Mouse (Mus musculus): ENCODE data around the gene Ndufab1. TPM values are rescaled to one million over a fixed set of nuclear protein-coding genes. Genes with fewer than 3 reads are reported as not detected.
"Not testable (repeated sequence)": the region's sequence is repeated elsewhere in the genome, so short reads cannot be mapped to it uniquely, and the experiment has no call there.

Gene Ndufab1
- polyA plus RNA-seq, 1 experiment from 2014 or later, result 633 TPM

DNA sequence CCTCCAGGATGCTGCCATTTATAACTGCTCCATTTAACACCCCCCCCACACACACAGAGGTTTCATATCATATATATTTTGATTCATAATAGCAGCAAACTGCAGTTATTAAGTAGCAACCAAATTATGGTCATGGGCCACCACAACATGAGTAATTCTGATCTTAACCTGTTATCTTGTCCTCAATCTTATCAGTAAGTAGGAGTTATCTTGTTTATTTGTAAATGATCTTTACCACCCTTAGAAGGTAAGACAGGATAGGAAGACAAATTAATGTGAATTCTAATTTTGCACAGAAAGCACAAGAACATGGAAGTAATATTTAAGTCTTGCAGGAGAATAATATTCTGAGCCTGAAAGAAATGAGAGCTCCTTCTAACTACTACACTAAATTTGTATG lies 30.1 kb upstream of the Ndufab1 start:
- no peak for ATAC-seq (ENCODE audit: insufficient read depth)
- Histone ChIP-seq H3K36me3 (ENCODE audit: insufficient read depth) (peaks cover 48% of the 10 kb centered on the region), H3K9ac (peak overlapping the region; percentile 87), H3K9me3 (ENCODE audit: low read depth, low read length) (no peaks in the 10 kb centered on the region), H3K4me1 (ENCODE audit: insufficient read depth) (peaks cover 3% of the 10 kb centered on the region; the same call in 1 of the 2 replicates), H3K27me3 (ENCODE audit: insufficient read depth, low read length) (no peaks in the 10 kb centered on the region), H3K4me3 (ENCODE audit: low read depth, low read length) (peak overlapping the region; percentile 91), H3K4me2 (peak overlapping the region; percentile 69), H3K27ac (ENCODE audit: low read depth) (no peak overlapping the region)
- no peak for TF ChIP-seq CTCF (IDR thresholded peaks at IDR 0.05; ENCODE audit: low read depth)
- no peak for DNase-seq

- peaks cover 61% of the 10 kb centered on the region for H3K36me3 ChIP-seq (ENCODE audit: insufficient read depth)
- TF ChIP-seq CTCF (IDR thresholded peaks at IDR 0.05; ENCODE audit: low read depth), result no peak
- H3K9me3 ChIP-seq (ENCODE audit: low read depth, low read length), result no peaks in the 10 kb centered on the region
- no peaks in the 10 kb centered on the region for H3K4me1 ChIP-seq (ENCODE audit: insufficient read depth)
- no peak overlapping the region for H3K4me2 ChIP-seq
- no peak overlapping the region for H3K27ac ChIP-seq (ENCODE audit: low read depth)
- no peak for DNase-seq
- no peaks in the 10 kb centered on the region for H3K27me3 ChIP-seq (ENCODE audit: insufficient read depth, low read length)
- no peak overlapping the region for H3K4me3 ChIP-seq (ENCODE audit: low read depth, low read length)
- H3K9ac ChIP-seq, result no peak overlapping the region
- ATAC-seq (ENCODE audit: insufficient read depth), result no peak
- 90% methylated on average over 11 of the region's 11 CpGs for WGBS
Observed at GRCm38 (mm10) chr7:122126946-122127345, 25.3 kb upstream of the Ndufab1 start.

DNA sequence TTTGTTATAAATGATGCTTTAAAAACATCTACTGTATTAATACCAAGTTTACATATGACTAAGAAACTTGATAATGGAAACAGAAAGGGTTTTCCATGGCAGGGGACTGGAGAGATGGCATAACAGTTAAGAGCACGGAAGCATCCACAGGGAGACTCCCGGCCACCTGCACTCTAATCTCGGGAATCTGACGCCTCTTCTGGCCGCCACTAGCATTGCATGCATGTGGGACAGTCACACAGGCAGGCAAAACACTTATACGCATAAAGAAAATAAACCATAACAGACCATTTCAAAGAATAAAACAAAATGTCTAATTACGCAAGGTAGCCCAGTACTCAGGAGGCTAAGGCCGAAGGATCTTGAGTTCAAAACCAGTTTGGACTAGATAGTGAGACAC lies 23.9 kb upstream of the Ndufab1 start:
- H3K9me3 ChIP-seq (ENCODE audit: low read depth, low read length), result no peaks in the 10 kb centered on the region
- 0 out of 2 replicates have a peak, but pooled peaks have one; percentile 11 for TF ChIP-seq CTCF (IDR thresholded peaks at IDR 0.05; ENCODE audit: low read depth)
- WGBS, result 73% methylated on average over 8 of the region's 8 CpGs
- no peak overlapping the region for H3K27ac ChIP-seq (ENCODE audit: low read depth)
- ATAC-seq (ENCODE audit: insufficient read depth) (no peak), DNase-seq (no peak)
- H3K9ac ChIP-seq, result no peak overlapping the region
- peaks cover 73% of the 10 kb centered on the region for H3K36me3 ChIP-seq (ENCODE audit: insufficient read depth)
- no peak overlapping the region for H3K4me2 ChIP-seq
- no peak overlapping the region for H3K4me3 ChIP-seq (ENCODE audit: low read depth, low read length)
- no peaks in the 10 kb centered on the region for H3K4me1 ChIP-seq (ENCODE audit: insufficient read depth)
- H3K27me3 ChIP-seq (ENCODE audit: insufficient read depth, low read length), result no peaks in the 10 kb centered on the region

GRCm38 (mm10) chr7:122123518-122123917 lies 21.8 kb upstream of the Ndufab1 start:
- Histone ChIP-seq H3K4me3 (ENCODE audit: low read depth, low read length) (no peak overlapping the region), H3K36me3 (ENCODE audit: insufficient read depth) (peaks cover 83% of the 10 kb centered on the region), H3K4me1 (ENCODE audit: insufficient read depth) (no peaks in the 10 kb centered on the region), H3K27ac (ENCODE audit: low read depth) (no peak overlapping the region), H3K9me3 (ENCODE audit: low read depth, low read length) (no peaks in the 10 kb centered on the region), H3K27me3 (ENCODE audit: insufficient read depth, low read length) (no peaks in the 10 kb centered on the region), H3K4me2 (no peak overlapping the region), H3K9ac (no peak overlapping the region)
- no peak for DNase-seq
- ATAC-seq (ENCODE audit: insufficient read depth), result no peak
- WGBS, result 78% methylated on average over 4 of the region's 4 CpGs
- no peak for TF ChIP-seq CTCF (IDR thresholded peaks at IDR 0.05; ENCODE audit: low read depth)

- Histone ChIP-seq H3K36me3 (ENCODE audit: insufficient read depth) (peaks cover 52% of the 10 kb centered on the region), H3K9ac (no peak overlapping the region), H3K4me2 (no peak overlapping the region), H3K4me1 (ENCODE audit: insufficient read depth) (no peaks in the 10 kb centered on the region), H3K27me3 (ENCODE audit: insufficient read depth, low read length) (no peaks in the 10 kb centered on the region), H3K27ac (ENCODE audit: low read depth) (no peak overlapping the region), H3K9me3 (ENCODE audit: low read depth, low read length) (no peaks in the 10 kb centered on the region), H3K4me3 (ENCODE audit: low read depth, low read length) (no peak overlapping the region)
- 92% methylated on average over 6 of the region's 6 CpGs for WGBS
- ATAC-seq (ENCODE audit: insufficient read depth) (no peak), DNase-seq (no peak)
- no peak for TF ChIP-seq CTCF (IDR thresholded peaks at IDR 0.05; ENCODE audit: low read depth)
Observed at GRCm38 (mm10) chr7:122108206-122108605, 6.5 kb upstream of the Ndufab1 start.

GRCm38 (mm10) chr7:122101014-122101746 lies 506 bp downstream of the Ndufab1 start:
- H3K9ac ChIP-seq, result peak overlapping the region; percentile 67
- H3K27me3 ChIP-seq (ENCODE audit: insufficient read depth, low read length); H3K27ac ChIP-seq (ENCODE audit: low read depth); H3K9me3 ChIP-seq (ENCODE audit: low read depth, low read length); H3K4me1 ChIP-seq (ENCODE audit: insufficient read depth): not testable (repeated sequence)
- H3K4me2 ChIP-seq, result peak overlapping the region; percentile 92
- peak; percentile 78 for ATAC-seq (ENCODE audit: insufficient read depth)
- WGBS, result 6% methylated on average over 23 of the region's 28 CpGs
- peak; percentile 19 for DNase-seq
- H3K4me3 ChIP-seq (ENCODE audit: low read depth, low read length), result peak overlapping the region; percentile 55
- peaks cover 27% of the 10 kb centered on the region for H3K36me3 ChIP-seq (ENCODE audit: insufficient read depth)

DNA sequence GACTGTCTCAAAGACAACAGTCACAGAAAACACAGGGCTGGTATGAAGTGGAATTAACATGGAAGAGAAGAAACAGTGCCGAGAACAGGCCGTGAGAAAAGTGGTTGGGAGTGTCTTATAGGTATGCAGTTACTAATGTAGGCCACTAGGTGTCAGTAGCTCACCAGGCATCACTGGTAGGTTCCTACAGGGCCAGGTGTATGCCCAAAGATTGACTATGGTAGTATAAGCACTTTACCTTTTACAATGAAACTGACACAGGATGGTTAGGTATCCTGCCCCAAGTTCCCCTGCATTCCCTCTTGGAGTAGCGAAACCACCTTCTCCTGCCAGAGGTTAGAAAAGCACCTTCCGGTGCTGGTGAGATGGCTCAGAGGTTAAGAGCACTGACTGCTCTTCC lies 2.5 kb downstream of the Ndufab1 start:
- Histone ChIP-seq H3K4me2 (no peak overlapping the region), H3K4me1 (ENCODE audit: insufficient read depth) (peaks cover 5% of the 10 kb centered on the region), H3K27me3 (ENCODE audit: insufficient read depth, low read length) (no peaks in the 10 kb centered on the region), H3K36me3 (ENCODE audit: insufficient read depth) (peaks cover 46% of the 10 kb centered on the region), H3K4me3 (ENCODE audit: low read depth, low read length) (no peak overlapping the region), H3K9me3 (ENCODE audit: low read depth, low read length) (no peaks in the 10 kb centered on the region), H3K9ac (no peak overlapping the region), H3K27ac (ENCODE audit: low read depth) (no peak overlapping the region)
- peak; percentile 89 for TF ChIP-seq CTCF (IDR thresholded peaks at IDR 0.05; ENCODE audit: low read depth)
- 61% methylated on average over 4 of the region's 4 CpGs for WGBS
- ATAC-seq (ENCODE audit: insufficient read depth) (no peak), DNase-seq (peak; percentile 70)

Measured in lung, embryonic 14.5 days (tissue).